Mouse (Mus musculus) kidney, adult 2 months (tissue): ENCODE measurements around the gene Rnf151.

Experiments used
- CTCF ChIP-seq: fragments of 200-500 bp; conservative IDR thresholded peaks from 2 replicates; pipeline ENCODE4 v1.5.1; 2011; ENCODE audit warnings: low read depth, mild to moderate bottlenecking, control low read depth, low read length, moderate library complexity, mixed read lengths; ENCODE audit not compliant: insufficient read depth, insufficient read length
- POLR2A ChIP-seq: fragments of 200-500 bp; IDR thresholded peaks from one replicate; pipeline ENCODE4 v1.6.1; 2011; ENCODE audit warnings: low read depth, low read length, control low read depth

DNA sequence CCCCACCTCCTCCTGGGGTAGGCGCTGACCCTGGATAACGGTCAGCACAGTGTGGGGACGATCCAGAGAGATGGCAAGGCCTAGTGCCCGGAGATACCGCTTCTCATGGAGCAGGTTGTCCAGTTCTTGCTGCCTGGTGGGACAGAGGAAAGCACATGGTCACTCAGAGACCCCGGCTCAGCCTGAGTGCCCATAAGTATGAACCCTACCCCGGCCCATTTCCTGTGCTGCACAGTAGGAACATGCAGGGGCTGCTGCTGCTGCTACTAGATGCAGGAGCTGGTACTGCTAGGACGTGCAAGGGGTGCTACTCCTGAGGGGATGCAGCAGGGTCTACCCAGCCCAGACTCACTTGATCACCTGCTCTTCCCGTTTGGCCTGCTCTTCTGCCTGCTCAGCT lies 16.6 kb downstream of the Rnf151 start:
- TF ChIP-seq CTCF: no peak
- TF ChIP-seq POLR2A: no peak
